Mouse (Mus musculus) spleen, postnatal 10 days (tissue): ENCODE measurements around the gene Nr2e3.
"Not testable (repeated sequence)": the region's sequence is repeated elsewhere in the genome, so short reads cannot be mapped to it uniquely, and the experiment has no call there.

Source experiments
- DNase-seq, 2 experiments: peaks; one replicate each; pipeline ENCODE4 v3.0.0; 2021 to 2022; ENCODE audit warnings: low spot score in 2 of 2

Gene Nr2e3

DNA sequence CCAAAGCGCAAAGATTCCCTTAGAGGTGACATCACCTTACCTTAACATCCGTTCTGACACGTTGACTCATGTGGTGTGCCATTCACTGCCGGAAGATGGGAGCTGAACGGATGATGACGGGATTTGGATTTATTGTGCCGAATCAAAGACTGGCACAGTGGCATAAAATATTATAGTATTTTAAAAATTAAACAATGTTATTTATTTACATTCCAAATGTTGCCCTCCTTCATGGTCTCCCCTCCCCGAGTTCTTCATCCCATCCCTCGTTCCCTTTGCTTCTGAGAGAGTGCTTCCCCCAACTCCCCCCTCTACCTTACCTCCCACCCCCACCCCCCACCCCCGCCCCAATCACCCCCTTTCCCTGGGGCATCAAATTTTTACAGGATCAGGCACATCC, at the start of gene Nr2e3:
TSS of gene Nr2e3 (minus strand) at position 101 of the 400 bp plus-strand sequence.
- no peak for DNase-seq

DNA sequence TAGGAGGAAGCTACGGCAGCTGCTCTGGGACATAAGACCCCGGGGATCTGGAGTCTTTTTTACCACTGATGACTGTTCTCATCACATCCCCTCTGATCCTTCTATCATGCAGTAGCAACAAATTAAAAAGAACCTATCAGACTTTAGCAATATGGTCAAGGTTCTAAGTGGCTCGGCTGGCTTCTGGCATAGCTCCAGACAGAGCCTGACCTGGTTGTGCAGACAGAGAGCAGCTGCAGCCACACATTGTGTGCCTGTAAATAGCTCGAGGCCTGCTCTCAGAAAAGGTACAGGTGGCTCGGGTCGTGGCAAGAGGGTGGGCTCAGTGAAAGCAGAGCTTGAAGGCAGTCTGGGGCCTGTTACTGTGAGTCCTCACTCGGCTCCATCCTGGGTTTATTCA, 48.5 kb upstream of the Nr2e3 start:
- DNase-seq = no peak

DNA sequence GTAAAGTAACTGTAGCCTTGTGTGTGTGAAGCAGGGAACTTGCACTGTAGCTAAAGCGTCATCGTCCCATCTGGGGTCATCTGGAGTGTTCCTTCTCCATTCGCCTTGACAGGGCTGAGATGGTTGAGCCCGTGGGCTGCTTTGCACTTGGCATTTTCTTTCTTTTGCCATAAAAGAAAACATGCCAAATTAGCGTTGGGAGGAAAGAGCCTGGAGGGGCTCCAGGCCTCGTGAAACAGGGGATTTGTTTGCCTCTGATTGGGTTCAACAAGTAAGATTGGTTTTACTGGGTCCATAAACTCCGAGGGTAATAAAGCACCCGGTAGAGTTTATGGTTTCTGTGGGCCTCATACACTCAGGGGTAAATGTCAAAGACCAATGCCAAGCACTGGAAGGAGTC, 41.9 kb upstream of the Nr2e3 start:
- no peak for DNase-seq

DNA sequence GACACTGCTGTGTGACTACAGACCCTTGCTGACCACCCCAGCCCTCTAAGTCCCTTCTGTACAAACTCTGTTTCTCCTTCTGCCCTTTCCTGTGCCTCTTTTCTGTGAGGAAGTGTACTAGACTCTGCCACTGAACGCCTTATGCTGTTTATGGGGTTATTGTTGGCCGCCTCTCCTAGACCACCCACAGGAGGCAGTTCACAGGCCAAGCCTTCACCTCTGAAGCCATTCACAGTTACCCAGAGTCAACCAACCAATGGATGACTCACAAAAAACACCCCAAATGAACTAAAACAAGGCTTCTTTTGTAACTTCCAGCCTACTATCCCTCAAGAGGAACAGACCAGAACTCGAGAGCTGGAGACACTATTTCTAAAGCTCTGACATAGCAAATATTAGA, 41.0 kb upstream of the Nr2e3 start:
- DNase-seq = no peak

DNA sequence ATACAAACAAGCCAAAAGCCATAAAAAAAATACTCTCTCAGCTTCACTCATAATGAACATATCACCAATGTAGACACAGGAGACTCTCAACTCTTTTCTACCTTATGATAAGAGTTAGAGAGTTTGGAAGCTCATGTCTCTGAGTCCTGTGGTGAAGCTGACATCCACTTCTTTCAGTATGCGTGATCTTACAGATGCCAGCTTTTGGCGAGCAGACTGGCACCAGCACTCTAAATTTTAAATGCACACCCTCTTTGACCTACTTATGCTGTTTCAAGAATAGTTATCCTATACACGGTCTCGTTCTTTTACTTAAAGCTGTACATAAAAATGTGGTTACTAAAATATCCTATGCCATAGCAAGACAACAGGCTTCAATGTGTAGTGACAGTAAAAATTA, 37.3 kb upstream of the Nr2e3 start:
- DNase-seq = no peak

DNA sequence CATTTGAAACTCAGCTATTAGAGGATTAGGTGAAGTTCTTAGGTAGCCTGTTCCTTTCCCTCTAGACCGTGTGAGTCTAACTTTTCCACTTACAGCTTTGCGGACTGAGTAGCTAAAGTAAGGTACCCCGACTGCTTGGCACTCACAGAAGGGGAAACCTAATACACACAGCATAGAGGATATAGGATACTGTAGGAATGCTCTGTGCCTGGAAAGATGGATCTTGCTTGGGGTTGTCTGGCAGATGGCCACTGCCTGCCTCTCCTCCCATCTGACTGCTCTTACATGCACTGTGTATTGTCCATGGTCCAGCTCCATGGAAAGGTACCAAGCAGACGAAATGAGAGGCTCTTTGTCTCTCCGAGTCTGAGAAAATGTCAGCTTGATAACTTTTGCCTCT, 30.9 kb upstream of the Nr2e3 start:
- DNase-seq = no peak

DNA sequence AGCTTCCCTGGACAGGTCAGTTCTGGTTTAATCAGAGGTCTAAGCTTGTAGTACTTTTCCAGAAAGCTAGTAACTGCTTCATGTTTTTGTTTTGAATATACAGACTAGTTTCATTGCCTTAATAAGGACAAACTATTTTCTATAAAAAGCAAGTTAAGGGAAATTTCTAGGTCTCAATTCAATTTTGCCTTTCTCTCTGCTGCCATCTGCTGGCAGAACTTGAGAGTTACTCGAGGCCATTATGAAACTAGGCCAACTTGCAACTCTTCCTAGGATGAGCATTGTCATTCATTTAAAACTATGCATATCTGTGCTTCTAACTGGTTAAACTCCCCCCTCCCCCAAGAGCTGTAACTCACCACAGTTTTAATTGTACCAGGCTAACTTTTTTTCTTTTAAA, 29.4 kb upstream of the Nr2e3 start:
- DNase-seq = peak; percentile 29 to 65

DNA sequence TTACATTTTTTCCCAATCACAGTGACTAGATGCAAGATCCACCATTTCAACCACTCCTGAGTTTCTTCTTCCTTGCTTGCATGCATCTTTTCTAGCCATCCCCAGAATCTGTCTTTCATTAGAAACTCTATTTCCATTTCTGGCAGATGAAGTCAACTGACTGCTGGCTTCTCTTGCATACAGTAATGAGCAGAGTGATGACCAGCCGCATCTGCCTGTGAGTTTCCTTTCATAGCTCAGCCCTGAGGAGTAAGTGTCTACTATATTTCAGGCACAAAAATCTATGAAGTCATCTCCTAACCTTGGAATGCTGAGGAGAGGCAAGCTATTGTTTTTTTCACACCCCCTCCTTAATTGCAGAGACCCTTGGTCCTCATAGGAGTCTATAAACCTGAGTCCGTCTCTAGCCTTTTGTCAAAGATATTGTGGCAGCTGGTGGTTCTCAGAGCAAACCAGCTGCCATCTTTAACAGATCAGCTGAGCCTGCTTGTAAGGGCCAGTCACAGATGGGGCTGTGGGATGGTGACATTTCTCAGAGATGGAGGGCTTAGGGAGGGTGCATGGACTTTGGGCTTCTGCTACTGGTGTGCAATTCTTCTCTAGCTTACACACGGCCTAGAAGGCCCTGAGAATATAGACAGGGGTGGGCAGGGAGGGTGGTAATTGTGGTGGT, 25.6 kb upstream of the Nr2e3 start:
- no peak for DNase-seq

DNA sequence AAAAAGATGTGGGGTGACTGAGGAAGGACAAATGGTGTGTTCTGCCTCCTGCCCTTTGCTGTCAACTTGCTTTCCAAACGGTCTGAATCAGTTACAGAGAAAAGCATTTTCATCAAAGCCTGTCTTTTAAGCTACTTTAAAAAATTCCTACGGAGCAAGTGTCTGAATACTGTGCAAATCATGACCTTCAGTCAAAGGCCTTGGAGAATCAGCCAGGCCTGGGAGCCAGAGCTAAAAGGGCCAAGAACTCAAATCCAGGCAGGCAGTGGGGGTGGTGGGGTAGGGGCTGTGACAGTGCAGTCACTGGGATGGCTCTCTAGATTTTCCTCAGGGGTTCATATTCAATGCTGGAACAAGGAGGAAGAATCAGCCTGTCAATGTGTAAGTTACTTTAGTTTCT, 20.7 kb upstream of the Nr2e3 start:
- no peak for DNase-seq

DNA sequence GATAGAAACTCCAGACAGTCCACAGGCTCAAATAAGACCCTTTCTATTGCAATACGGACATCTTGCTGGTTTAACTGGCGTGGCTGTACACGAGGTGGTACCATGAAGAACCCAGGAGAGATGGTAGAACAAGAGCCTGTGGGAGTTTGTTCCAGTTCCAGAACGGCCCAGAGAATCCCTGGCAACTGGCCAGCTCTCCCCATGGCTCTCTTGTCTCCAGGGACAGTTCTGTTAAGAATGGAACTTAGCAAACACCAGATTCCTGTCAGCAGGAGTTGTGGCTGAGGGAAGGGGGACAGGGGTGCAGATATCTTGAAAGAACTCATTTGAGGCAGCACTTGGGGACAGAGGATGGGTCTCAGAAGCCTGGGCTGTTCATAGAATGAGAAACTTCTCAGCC, 10.8 kb upstream of the Nr2e3 start:
- DNase-seq = no peak

DNA sequence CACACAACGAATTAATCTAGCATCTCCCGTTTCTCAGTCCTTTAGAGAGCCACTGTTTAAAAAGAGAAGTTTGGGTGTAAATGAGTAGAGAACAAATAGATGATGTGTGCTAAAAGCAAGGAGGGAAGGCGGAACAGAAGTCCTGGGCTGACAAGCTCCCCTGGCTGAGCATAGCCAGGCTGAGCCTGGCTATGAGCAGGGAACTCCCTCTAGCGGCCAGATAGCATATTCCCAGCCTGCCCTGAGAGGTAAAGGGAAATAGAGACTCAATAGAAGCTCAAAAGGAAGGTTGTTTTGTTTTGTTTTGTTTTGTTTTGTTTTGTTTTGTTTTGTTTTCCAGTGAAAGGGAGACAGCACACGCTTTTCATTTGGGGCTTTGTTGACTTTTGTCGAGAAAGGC, 8.9 kb upstream of the Nr2e3 start:
- DNase-seq = peak in 1 of 2 experiments; percentile 59

DNA sequence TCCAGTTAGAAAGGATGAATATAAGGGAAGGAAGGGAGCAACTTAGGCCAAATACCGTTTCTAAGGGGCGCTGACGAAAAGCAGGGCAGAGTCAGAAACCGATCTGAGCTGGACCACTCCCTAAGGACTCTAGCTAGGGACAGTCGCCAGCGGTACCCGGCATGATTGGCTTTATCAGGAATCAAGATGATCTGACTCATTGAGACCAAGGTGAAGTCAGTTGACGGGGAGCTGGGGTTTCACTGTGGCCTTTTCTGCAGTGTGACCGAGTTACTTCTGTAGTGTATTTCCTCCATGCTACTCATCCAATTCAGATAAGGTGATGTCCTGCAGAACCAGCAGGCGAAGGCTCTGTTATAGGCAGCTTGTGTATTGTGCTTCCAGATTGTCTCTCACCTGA, 4.6 kb upstream of the Nr2e3 start:
- no peak for DNase-seq

DNA sequence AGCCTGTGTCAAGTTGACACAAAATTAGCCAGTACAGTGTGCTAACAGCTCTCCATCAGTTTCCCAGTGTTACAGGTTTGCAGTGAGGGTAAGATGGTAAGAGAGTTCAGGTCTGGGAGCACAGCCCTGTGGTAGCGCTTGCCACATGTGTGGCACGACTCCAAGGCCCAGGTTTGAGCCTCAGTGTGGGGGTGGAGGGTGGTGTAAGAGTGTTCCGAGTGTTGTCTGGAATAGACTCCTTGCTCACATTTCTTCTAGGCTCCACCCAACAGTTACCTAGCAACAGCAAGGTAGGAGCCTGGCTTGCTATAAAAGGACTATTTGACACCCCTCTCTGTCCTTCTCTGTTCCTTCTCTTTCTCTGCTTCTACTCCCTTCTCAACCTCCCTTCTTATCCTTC, 3.9 kb upstream of the Nr2e3 start:
- DNase-seq = no peak

DNA sequence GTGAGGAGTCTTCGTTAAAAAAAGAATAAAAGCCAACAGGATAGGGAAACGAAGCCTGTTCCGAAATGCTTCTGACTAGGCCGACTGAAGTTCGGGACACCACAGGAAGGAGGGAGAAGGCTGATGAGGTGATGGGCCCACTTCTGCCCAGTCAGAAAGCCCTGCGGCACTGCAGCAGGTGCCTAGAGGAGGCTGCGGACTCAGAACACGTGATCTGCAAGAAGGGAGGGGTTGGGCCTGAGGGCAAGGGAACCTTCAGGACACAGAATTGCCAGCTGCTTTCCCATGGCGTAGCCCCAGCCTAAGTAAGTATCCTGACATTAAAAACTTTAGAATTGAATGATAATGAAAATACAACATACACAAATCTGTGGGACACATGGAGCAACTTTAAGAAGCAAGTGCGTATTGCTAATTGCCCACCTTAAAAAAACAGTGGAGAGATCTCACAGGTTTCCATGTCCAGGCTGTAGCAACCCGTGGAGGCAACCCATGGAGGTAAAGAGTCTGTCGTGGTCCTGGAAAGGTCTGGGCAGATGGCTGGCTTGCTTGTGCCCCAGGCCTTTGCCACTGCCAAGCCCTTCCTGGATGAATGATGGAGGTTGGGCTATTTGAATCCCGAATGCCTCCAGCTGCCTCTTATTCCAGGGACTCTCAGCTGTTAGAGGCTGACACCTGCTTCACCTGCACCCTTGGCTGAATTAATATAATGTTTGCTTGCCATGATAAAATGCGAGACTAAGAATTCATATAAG, 919 bp upstream of the Nr2e3 start:
- no peak for DNase-seq

DNA sequence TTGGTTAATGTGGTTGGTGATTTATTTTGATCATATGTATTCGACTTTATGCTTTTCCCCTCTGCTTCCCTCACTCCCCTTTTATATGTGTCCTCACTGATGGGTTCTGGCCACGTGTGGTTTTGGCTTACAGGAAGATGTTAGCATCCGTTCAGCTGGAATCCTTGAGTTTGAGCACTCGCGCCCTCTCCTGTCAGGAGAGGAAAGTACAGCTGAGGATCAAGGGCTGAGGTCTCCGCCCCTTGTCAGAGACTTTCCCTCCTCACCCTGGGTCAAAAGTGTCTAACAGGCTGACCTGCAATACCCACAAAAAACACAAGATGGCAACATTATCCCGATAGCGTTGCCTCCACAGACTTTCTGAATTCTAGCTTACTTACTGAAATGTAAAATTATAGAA, 1.2 kb downstream of the Nr2e3 start:
- peak; percentile 36 to 73 for DNase-seq

DNA sequence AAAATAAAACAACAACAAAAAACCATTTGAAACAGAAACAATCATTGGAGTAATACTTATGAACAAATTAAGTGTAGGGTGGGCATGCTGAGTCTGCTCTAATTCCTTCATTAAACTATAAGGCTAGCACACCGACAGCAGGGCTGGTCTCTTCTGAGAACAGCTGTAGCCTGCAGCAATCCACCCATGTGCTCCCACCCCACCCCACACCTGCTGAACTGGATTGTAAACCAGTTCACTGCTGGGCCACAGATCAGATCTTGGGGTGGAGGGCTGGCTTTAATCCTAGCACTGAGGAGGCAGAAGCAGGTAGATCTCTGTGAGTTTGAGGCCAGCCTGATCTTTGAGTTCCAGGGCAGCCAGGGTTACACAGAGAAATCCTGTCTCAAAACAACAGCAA, 2.3 kb downstream of the Nr2e3 start:
- not testable (repeated sequence) for DNase-seq

DNA sequence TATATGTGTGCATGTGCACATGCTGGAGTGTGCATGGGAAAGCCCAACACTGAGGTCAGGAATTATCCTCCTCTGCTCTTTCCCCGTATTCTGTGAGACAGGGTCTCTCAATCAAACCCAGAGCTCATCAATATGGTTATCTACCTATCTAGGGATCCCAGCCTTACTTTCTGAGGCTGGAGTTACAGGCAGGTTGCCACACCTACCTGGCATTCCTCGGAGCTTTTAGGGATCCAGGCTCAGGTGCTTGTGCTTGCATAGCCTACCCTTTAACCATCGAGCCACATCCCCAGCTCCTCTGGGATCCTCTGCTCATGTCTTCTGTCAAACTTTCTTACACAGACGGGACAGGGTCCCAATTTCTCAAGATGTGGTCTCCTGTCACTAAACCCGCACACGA, 4.0 kb downstream of the Nr2e3 start:
- DNase-seq = no peak

DNA sequence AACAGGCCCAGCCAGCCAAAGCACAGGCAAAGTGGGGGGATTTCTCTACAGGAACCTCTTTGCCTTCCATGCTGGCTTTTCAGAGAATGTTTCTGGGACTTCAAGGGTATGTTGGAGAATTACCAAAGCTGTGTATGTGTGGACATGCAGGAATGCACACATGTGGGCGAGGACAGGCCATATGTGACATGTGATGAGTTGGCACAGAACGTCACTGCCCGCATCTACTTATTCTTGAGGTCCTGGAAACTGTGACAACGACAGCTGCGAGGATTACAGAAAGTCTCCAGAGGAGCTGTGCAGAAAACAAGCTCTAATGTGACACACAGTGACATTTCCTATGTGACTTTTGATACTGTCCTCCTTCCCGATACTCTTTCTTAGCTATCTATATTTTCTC, 4.8 kb downstream of the Nr2e3 start:
- no peak for DNase-seq

DNA sequence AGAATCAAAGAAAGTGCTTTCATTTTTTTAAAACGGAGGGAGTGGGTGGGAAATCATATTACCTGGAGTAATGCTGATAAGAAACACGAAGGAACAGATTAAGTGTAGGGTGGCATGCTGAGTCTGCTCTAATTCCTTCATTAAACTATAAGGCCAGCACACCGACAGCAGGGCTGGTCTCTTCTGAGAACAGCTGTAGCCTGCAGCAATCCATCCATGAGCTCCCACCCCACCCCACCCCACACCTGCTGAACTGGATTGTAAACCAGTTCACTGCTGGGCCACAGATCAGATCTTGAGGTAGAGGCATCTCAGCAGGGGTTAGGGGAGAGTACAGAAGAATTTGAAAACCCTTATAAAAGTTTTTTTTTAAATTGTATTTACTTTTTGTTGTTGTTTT, 5.3 kb downstream of the Nr2e3 start:
- DNase-seq = no peak

DNA sequence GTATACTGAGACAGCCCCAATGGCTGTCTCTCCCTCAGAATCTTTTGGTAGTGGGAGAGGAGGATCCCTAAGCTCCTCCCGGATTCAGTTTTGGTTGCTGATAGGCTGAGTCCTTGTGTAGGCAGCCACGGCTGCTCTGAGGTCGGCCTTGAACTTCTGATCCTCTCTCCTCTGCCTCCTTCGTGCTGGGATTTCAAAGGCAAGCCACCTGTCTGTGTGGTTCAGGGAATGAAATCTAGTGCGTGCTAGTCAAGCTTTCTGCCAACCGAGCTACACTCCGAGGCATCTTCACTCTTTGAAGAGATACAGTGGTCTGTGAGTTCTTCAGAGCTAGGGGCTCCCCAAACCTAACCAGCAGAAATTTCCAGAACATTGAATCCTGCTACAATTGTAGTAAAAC, 6.9 kb downstream of the Nr2e3 start:
- no peak for DNase-seq

DNA sequence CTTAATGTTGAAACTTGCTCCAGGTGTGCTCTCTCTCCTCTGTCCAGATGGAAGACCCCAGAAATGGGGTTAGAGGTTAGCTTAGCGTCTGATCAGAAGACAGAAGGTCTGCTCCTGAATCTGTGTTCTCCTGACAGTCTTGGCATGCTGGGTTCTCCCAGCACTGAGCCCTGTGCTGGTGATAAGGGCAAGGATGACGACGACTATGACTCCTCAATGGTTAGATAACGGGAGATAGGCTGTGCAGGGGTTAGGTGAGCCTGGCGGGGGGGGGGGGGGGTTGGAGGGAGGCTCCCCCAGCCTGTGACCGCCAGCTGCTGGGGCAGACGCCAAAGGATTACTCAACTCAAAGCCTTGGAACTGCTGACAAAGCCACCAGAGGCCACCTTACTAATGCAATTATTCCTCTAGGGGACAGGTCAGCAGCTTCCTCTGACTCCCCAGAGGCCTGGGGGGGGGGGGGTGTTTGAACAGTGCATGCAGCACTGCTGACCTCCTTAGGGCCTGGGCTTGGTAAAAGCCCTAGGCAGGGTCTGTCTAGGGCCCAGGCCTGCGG, 7.9 kb downstream of the Nr2e3 start:
- DNase-seq = no peak

DNA sequence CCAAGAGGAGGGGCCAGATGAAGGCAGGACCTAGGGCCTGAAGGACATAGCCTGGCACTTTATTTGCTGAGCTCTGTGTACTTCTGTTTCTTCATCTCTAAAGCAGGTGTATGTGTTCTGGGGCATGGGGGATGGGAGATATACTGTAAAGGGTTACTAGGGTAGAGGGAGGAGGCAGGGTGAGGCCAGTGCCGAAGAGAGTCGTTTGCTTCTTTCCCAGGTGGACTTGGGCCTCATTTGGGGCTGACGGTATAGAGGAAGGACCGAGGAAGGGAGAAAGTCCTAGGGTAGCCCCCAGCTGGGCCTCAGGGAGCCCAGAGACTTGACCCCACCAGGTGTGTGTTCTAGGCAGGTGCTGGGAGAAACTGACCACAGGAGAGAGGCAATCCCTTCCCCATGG, 8.5 kb downstream of the Nr2e3 start:
- DNase-seq = no peak

DNA sequence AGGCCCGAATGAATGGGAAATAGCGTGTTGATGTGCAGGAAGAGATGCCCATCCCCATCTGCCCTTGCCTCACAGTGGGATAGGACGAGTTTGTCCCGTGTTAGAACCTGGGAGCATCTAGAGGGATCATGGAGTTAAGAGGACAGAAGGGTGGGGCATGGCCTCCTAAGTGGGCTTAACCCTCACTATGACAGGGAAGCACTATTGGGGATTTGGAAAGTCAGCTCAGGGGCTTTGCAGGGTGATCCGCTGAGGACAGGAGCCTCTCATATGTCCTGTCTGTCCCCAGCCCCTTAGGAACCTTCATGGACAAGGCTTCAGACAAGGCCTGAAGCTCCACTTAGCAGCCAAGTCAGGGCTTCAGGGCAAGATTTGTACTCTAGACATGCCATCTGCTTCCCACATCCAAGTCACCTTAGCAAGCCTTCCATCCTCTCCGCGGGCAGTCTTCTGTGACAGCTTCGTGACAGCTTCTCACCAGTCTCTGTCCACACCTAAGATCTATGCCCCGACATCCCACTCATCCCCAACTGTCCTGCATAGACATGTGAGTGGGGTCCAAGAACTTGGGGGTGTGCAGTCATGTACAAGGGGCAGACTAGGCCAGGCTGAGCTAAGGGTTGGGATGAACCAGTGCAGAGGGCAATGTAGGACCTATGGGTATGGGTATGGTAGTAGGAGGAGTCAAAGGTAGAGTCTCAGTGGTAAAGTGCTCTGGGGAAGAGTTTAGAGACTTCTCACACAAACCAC, 9.3 kb downstream of the Nr2e3 start:
- DNase-seq = no peak
